Mouse (Mus musculus): ENCODE data around the gene Mag.

Gene Mag

GRCm38 (mm10) chr7:30873083-30873482 is 41.6 kb downstream of the Mag start:
- DNase-seq (ENCODE audit: low spot score in 2 of 2) = peak; percentile 70 to 88

GRCm38 (mm10) chr7:30863386-30863785 is 51.3 kb downstream of the Mag start:
- DNase-seq (ENCODE audit: low spot score in 2 of 2) = no peak

GRCm38 (mm10) chr7:30861464-30861863 is 53.2 kb downstream of the Mag start, which contains the start of gene Ffar1:
Gene Ffar1 (minus strand): TSS chr7:30861564.
- DNase-seq (ENCODE audit: low spot score in 2 of 2) = no peak

GRCm38 (mm10) chr7:30859635-30860402 is 54.9 kb downstream of the Mag start:
- peak; percentile 49 to 77 for DNase-seq (ENCODE audit: low spot score in 2 of 2)

GRCm38 (mm10) chr7:30859290-30859634 is 55.4 kb downstream of the Mag start:
- peak; percentile 79 to 90 for DNase-seq (ENCODE audit: low spot score in 2 of 2)

- DNase-seq (ENCODE audit: low spot score in 2 of 2) = no peak
These were observed 56.9 kb downstream of the Mag start for GRCm38 (mm10) chr7:30857746-30858145.

- DNase-seq (ENCODE audit: low spot score in 2 of 2) = no peak
These were observed 58.6 kb downstream of the Mag start, which contains the start of gene Ffar3 for GRCm38 (mm10) chr7:30856078-30856477. Gene Ffar3 (minus strand): TSS chr7:30856178.

GRCm38 (mm10) chr7:30851421-30851820 is 63.3 kb downstream of the Mag start:
- DNase-seq (ENCODE audit: low spot score in 2 of 2) = no peak
